Mouse (Mus musculus) limb, embryonic 14.5 days (tissue): ENCODE data around the gene Wfdc16. TPM values are rescaled to one million over a fixed set of nuclear protein-coding genes. Genes with fewer than 3 reads are reported as not detected.
"Not testable (repeated sequence)": the region's sequence is repeated elsewhere in the genome, so short reads cannot be mapped to it uniquely, and the experiment has no call there.

Experiments
- ATAC-seq: fragments of 200-750 bp; cut with Nextera tagmentation; 2 replicates; pipeline ENCODE4 v1.8.0; 2017; ENCODE audit warnings: low read depth, moderate number of reproducible peaks, moderate TSS enrichment; ENCODE audit not compliant: low FRiP score
- DNase-seq: peaks from one replicate; pipeline ENCODE4 v3.0.0-alpha.2; 2015; ENCODE audit warnings: low spot score
- H3K27ac ChIP-seq: fragments of 300-500 bp; sonication (generic); replicated peaks from 2 replicates; pipeline ENCODE4 v1.5.1; 2014; ENCODE audit warnings: low read depth, mild to moderate bottlenecking, low read length, moderate library complexity, mixed read lengths
- H3K27me3 ChIP-seq: fragments of 300-500 bp; sonication (generic); 2 replicates; pipeline ENCODE4 v1.6.1; 2014; ENCODE audit warnings: low read length, mixed read lengths; ENCODE audit not compliant: control insufficient read depth, insufficient read depth
- H3K36me3 ChIP-seq: fragments of 300-500 bp; sonication (generic); 2 replicates; pipeline ENCODE4 v1.6.1; 2014; ENCODE audit warnings: mild to moderate bottlenecking, low read length, moderate library complexity, mixed read lengths; ENCODE audit not compliant: control insufficient read depth, insufficient read depth
- H3K4me1 ChIP-seq: fragments of 300-500 bp; sonication (generic); 2 replicates; pipeline ENCODE4 v1.6.1; 2014; ENCODE audit warnings: antibody characterized with exemption, low read length, mixed read lengths; ENCODE audit not compliant: control insufficient read depth, insufficient read depth
- H3K4me2 ChIP-seq: fragments of 300-500 bp; sonication (generic); replicated peaks from 2 replicates; pipeline ENCODE4 v1.6.1; 2014; ENCODE audit warnings: low read depth, mild to moderate bottlenecking, low read length, moderate library complexity; ENCODE audit not compliant: severe bottlenecking
- H3K4me3 ChIP-seq: fragments of 300-500 bp; sonication (generic); replicated peaks from 2 replicates; pipeline ENCODE4 v1.5.1; 2014; ENCODE audit warnings: low read length
- H3K9ac ChIP-seq: fragments of 300-500 bp; sonication (generic); 2 replicates; pipeline ENCODE4 v1.6.1; 2014; ENCODE audit warnings: mild to moderate bottlenecking, low read depth, low read length, moderate library complexity; ENCODE audit not compliant: severe bottlenecking
- H3K9me3 ChIP-seq: fragments of 300-500 bp; sonication (generic); 2 replicates; pipeline ENCODE4 v1.6.1; 2016; ENCODE audit warnings: low read length; ENCODE audit not compliant: control insufficient read depth
- POLR2A ChIP-seq: fragments of 200-500 bp; IDR thresholded peaks from 2 replicates; pipeline ENCODE4 v1.8.0; 2012; ENCODE audit warnings: inconsistent platforms, mild to moderate bottlenecking, moderate library complexity, borderline replicate concordance; ENCODE audit not compliant: insufficient read depth, insufficient read length; ENCODE audit errors: extremely low read depth
- WGBS: fragments of 180-500 bp; shearing (Covaris S2); extraction: QIAGEN DNeasy Blood & Tissue Kit; methylation state at CpG from one replicate; pipeline ENCODE4 v1.1.7; 2014; 5-methylcytosine and 5-hydroxymethylcytosine counted together
- polyA plus RNA-seq, 2 experiments: library from polyadenylated mRNA; depleted of rRNA in 1 of 2; stranded (reverse) in 1 of 2; unstranded in 1 of 2; fragments of >200 nt; fragmentation: Nextera tagmentation in 1 of 2; extraction: Ambion mirVana in 1 of 2; gene quantifications; 2 replicates each; pipeline versions ENCODE4 v1.2.1 to v1.2.3; 2012 to 2014

The Wfdc16 gene
- polyA plus RNA-seq, 2 experiments, result not detected

DNA sequence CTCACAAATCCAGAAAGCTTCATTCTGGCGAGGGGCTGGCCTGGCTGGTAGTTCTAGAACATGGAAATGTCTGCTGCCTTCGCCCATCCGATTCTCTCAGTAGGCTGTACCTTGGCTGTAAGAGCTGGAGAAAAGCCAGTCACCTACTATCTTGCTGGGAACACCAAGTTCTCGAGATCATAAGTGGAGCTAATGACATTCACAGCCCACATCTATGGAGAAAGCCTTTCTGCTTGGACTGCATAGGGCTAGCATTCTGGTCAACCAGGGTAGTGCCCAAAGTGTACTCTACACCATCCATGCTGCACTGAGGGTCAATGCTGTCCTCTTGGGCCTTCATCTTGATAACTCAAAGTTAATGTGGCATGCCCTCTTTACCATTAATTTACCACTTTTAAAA, 45.1 kb downstream of the Wfdc16 start, which contains the start of gene Eppin:
Eppin (minus strand) TSS at position 101 of the 400 bp plus-strand sequence.
- no peak within 1 kb of the TSS for H3K27ac ChIP-seq
- no peaks in the 10 kb centered on the region for H3K9me3 ChIP-seq
- TF ChIP-seq POLR2A, result no peak
- DNase-seq (no peak), ATAC-seq (no peak)
- no peak within 1 kb of the TSS for H3K9ac ChIP-seq
- no peak within 1 kb of the TSS for H3K4me2 ChIP-seq
- no peaks in the 10 kb centered on the region for H3K27me3 ChIP-seq
- no peak within 1 kb of the TSS for H3K4me3 ChIP-seq
- no peaks in the 10 kb centered on the region for H3K36me3 ChIP-seq
- H3K4me1 ChIP-seq, result no peaks in the 10 kb centered on the region
- WGBS, result 71% methylated on average over 4 of the region's 4 CpGs

DNA sequence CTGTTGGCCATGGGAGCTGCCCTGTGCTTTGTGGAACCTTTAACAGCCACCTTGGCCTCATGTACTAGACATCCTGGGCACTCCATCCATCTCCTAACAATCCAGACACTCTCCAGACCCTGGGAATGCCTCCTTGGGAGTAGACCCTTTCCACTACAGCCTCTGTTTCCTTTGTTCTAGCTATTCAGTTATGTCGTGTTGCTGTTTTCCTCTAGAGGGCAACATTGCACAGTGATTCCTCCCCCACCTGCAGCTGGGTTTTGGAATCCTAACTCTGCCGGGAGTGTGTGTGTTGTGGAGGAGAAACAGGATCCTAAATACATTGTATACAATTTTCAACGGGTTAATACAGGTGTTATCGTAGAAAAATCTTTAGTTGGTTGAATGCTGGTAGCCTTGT, 46.6 kb downstream of the Wfdc16 start:
- no peak overlapping the region for H3K9ac ChIP-seq
- H3K4me2 ChIP-seq, result no peak overlapping the region
- H3K4me1 ChIP-seq, result no peaks in the 10 kb centered on the region
- 10% methylated on average over 4 of the region's 4 CpGs for WGBS
- ATAC-seq, result peak; percentile 72; the same call in 1 of the 2 replicates
- no peaks in the 10 kb centered on the region for H3K27me3 ChIP-seq
- no peaks in the 10 kb centered on the region for H3K36me3 ChIP-seq
- H3K27ac ChIP-seq, result no peak overlapping the region
- no peak overlapping the region for H3K4me3 ChIP-seq
- H3K9me3 ChIP-seq, result no peaks in the 10 kb centered on the region
- TF ChIP-seq POLR2A, result no peak
- peak; percentile 59 for DNase-seq

DNA sequence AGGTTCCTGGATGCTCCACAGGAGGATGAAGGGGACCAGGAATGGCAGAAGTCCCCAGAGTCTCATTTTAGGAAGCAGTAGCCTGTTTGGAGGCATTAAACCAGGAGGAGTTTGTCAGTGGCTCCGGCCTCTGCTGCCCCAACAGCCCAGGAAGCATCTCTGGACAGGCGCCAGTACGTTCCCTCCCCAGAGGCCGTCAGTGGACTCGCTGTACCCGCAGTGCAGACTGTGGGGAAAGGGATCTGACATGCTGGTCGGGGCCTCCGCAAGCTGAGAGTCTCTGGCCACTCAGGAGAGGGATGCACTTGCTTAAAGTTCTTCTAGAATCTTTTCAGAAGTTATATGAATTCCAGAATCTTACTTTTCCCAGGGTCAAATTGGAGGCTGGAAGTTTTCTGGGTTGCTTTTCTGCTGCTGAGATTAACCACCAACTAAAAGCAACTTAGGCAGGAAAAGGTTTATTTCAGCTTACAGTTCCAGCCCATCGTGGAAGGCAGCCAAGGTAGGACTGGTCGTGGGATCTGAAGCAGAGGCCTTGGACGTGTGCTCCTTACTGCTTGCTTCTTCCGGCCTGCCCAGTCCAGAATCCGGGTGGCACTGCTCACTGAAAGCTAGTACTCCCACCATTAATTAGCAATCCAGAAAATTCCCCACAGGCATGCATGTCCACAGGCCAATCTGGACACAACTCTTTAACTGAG, 53.4 kb downstream of the Wfdc16 start, which contains the start of gene Wfdc6a:
Wfdc6a (minus strand) TSS at position 423 of the 701 bp plus-strand sequence.
- DNase-seq, H3K4me1 ChIP-seq, H3K36me3 ChIP-seq, H3K27me3 ChIP-seq, H3K4me3 ChIP-seq, H3K4me2 ChIP-seq, H3K27ac ChIP-seq, H3K9ac ChIP-seq, H3K9me3 ChIP-seq, ATAC-seq: not testable (repeated sequence)
- WGBS, result 56% methylated on average over 13 of the region's 13 CpGs

Other genes starting within 250 kb of the Wfdc16 start
Only the 30 nearest of the 34 such genes appear.
- 27.4 and 29.7 TPM in 2 replicates for gene Sdc4, start 194.9 kb downstream of the Wfdc16 start, polyA plus RNA-seq (2012; rRNA removed)
- gene Sdc4, start 194.9 kb downstream of the Wfdc16 start, polyA plus RNA-seq (2014; fragmentation: Nextera tagmentation; extraction: Ambion mirVana), result 65.9 and 68.2 TPM in 2 replicates
- 48.4 and 68.8 TPM in 2 replicates for gene Sys1, start 181.8 kb downstream of the Wfdc16 start, polyA plus RNA-seq (2012; rRNA removed)
- gene Sys1, start 181.8 kb downstream of the Wfdc16 start, polyA plus RNA-seq (2014; fragmentation: Nextera tagmentation; extraction: Ambion mirVana), result 73.1 TPM in 2 replicates
- 9.0 and 10.4 TPM in 2 replicates for gene Gm20458, start 177.8 kb downstream of the Wfdc16 start, polyA plus RNA-seq (2012; rRNA removed)
- 12.2 and 14.3 TPM in 2 replicates for gene Gm20458, start 177.8 kb downstream of the Wfdc16 start, polyA plus RNA-seq (2014; fragmentation: Nextera tagmentation; extraction: Ambion mirVana)
- not detected in 2 replicates for gene Trp53tg5, start 165.1 kb downstream of the Wfdc16 start, polyA plus RNA-seq (2012; rRNA removed)
- 0.22 TPM in 1 of 2 replicates, not detected in the other for gene Trp53tg5, start 165.1 kb downstream of the Wfdc16 start, polyA plus RNA-seq (2014; fragmentation: Nextera tagmentation; extraction: Ambion mirVana)
- gene Dbndd2, start 152.7 kb downstream of the Wfdc16 start, polyA plus RNA-seq (2012; rRNA removed), result 7.7 and 8.3 TPM in 2 replicates
- gene Dbndd2, start 152.7 kb downstream of the Wfdc16 start, polyA plus RNA-seq (2014; fragmentation: Nextera tagmentation; extraction: Ambion mirVana), result 2.9 and 4.4 TPM in 2 replicates
- gene Pigt, start 141.3 kb downstream of the Wfdc16 start, polyA plus RNA-seq (2012; rRNA removed), result 99.5 and 142 TPM in 2 replicates
- gene Pigt, start 141.3 kb downstream of the Wfdc16 start, polyA plus RNA-seq (2014; fragmentation: Nextera tagmentation; extraction: Ambion mirVana), result 72.4 and 81.4 TPM in 2 replicates
- 30.4 and 31.0 TPM in 2 replicates for gene Wfdc2, start 76.4 kb downstream of the Wfdc16 start, polyA plus RNA-seq (2012; rRNA removed)
- gene Wfdc2, start 76.4 kb downstream of the Wfdc16 start, polyA plus RNA-seq (2014; fragmentation: Nextera tagmentation; extraction: Ambion mirVana), result 27.3 and 44.0 TPM in 2 replicates
- not detected in 2 replicates for gene Spint3, start 65.3 kb downstream of the Wfdc16 start, polyA plus RNA-seq (2012; rRNA removed)
- gene Spint3, start 65.3 kb downstream of the Wfdc16 start, polyA plus RNA-seq (2014; fragmentation: Nextera tagmentation; extraction: Ambion mirVana), result not detected in 2 replicates
- gene Wfdc6a, start 53.3 kb downstream of the Wfdc16 start, polyA plus RNA-seq (2012; rRNA removed), result 0.37 and 0.55 TPM in 2 replicates
- gene Wfdc6a, start 53.3 kb downstream of the Wfdc16 start, polyA plus RNA-seq (2014; fragmentation: Nextera tagmentation; extraction: Ambion mirVana), result 0.25 and 0.53 TPM in 2 replicates
- not detected in 2 replicates for gene Eppin, start 45.2 kb downstream of the Wfdc16 start, polyA plus RNA-seq (2012; rRNA removed)
- gene Eppin, start 45.2 kb downstream of the Wfdc16 start, polyA plus RNA-seq (2014; fragmentation: Nextera tagmentation; extraction: Ambion mirVana), result not detected in 2 replicates
- gene Wfdc6b, start 25.3 kb downstream of the Wfdc16 start, polyA plus RNA-seq (2012; rRNA removed), result not detected in 2 replicates
- gene Wfdc6b, start 25.3 kb downstream of the Wfdc16 start, polyA plus RNA-seq (2014; fragmentation: Nextera tagmentation; extraction: Ambion mirVana), result not detected in 2 replicates
- gene Wfdc8, start 25.2 kb downstream of the Wfdc16 start, polyA plus RNA-seq (2012; rRNA removed), result not detected in 2 replicates
- gene Wfdc8, start 25.2 kb downstream of the Wfdc16 start, polyA plus RNA-seq (2014; fragmentation: Nextera tagmentation; extraction: Ambion mirVana), result not detected in 2 replicates
- 0.31 and 0.37 TPM in 2 replicates for gene Wfdc10, start 17.2 kb upstream of the Wfdc16 start, polyA plus RNA-seq (2012; rRNA removed)
- 0.68 TPM in 1 of 2 replicates, not detected in the other for gene Wfdc10, start 17.2 kb upstream of the Wfdc16 start, polyA plus RNA-seq (2014; fragmentation: Nextera tagmentation; extraction: Ambion mirVana)
- not detected in 2 replicates for gene Wfdc9, start 17.8 kb upstream of the Wfdc16 start, polyA plus RNA-seq (2012; rRNA removed)
- not detected in 2 replicates for gene Wfdc9, start 17.8 kb upstream of the Wfdc16 start, polyA plus RNA-seq (2014; fragmentation: Nextera tagmentation; extraction: Ambion mirVana)
- gene Wfdc11, start 35.3 kb upstream of the Wfdc16 start, polyA plus RNA-seq (2012; rRNA removed), result not detected in 2 replicates
- not detected in 2 replicates for gene Wfdc11, start 35.3 kb upstream of the Wfdc16 start, polyA plus RNA-seq (2014; fragmentation: Nextera tagmentation; extraction: Ambion mirVana)
- gene Wfdc13, start 46.3 kb upstream of the Wfdc16 start, polyA plus RNA-seq (2012; rRNA removed), result 0.06 and 0.08 TPM in 2 replicates
- gene Wfdc13, start 46.3 kb upstream of the Wfdc16 start, polyA plus RNA-seq (2014; fragmentation: Nextera tagmentation; extraction: Ambion mirVana), result 0.18 TPM in 1 of 2 replicates, not detected in the other
- gene Spint4, start 59.7 kb upstream of the Wfdc16 start, polyA plus RNA-seq (2012; rRNA removed), result not detected in 2 replicates
- gene Spint4, start 59.7 kb upstream of the Wfdc16 start, polyA plus RNA-seq (2014; fragmentation: Nextera tagmentation; extraction: Ambion mirVana), result not detected in 2 replicates
- gene Spint5, start 76.5 kb upstream of the Wfdc16 start, polyA plus RNA-seq (2012; rRNA removed), result not detected in 2 replicates
- not detected in 2 replicates for gene Spint5, start 76.5 kb upstream of the Wfdc16 start, polyA plus RNA-seq (2014; fragmentation: Nextera tagmentation; extraction: Ambion mirVana)
- gene Wfdc3, start 107.1 kb upstream of the Wfdc16 start, polyA plus RNA-seq (2012; rRNA removed), result 0.67 and 0.79 TPM in 2 replicates
- 0.37 and 0.50 TPM in 2 replicates for gene Wfdc3, start 107.1 kb upstream of the Wfdc16 start, polyA plus RNA-seq (2014; fragmentation: Nextera tagmentation; extraction: Ambion mirVana)
- gene Dnttip1, start 107.2 kb upstream of the Wfdc16 start, polyA plus RNA-seq (2012; rRNA removed), result 46.0 and 58.6 TPM in 2 replicates
- gene Dnttip1, start 107.2 kb upstream of the Wfdc16 start, polyA plus RNA-seq (2014; fragmentation: Nextera tagmentation; extraction: Ambion mirVana), result 70.1 and 70.6 TPM in 2 replicates
- gene Ube2c, start 131.1 kb upstream of the Wfdc16 start, polyA plus RNA-seq (2012; rRNA removed), result 293 and 329 TPM in 2 replicates
- gene Ube2c, start 131.1 kb upstream of the Wfdc16 start, polyA plus RNA-seq (2014; fragmentation: Nextera tagmentation; extraction: Ambion mirVana), result 279 and 305 TPM in 2 replicates
- 178 and 322 TPM in 2 replicates for gene Tnnc2, start 141.2 kb upstream of the Wfdc16 start, polyA plus RNA-seq (2012; rRNA removed)
- 273 and 401 TPM in 2 replicates for gene Tnnc2, start 141.2 kb upstream of the Wfdc16 start, polyA plus RNA-seq (2014; fragmentation: Nextera tagmentation; extraction: Ambion mirVana)
- gene Snx21, start 147.0 kb upstream of the Wfdc16 start, polyA plus RNA-seq (2012; rRNA removed), result 26.0 and 35.0 TPM in 2 replicates
- 29.2 and 34.0 TPM in 2 replicates for gene Snx21, start 147.0 kb upstream of the Wfdc16 start, polyA plus RNA-seq (2014; fragmentation: Nextera tagmentation; extraction: Ambion mirVana)
- 31.5 and 41.2 TPM in 2 replicates for gene Acot8, start 166.1 kb upstream of the Wfdc16 start, polyA plus RNA-seq (2012; rRNA removed)
- gene Acot8, start 166.1 kb upstream of the Wfdc16 start, polyA plus RNA-seq (2014; fragmentation: Nextera tagmentation; extraction: Ambion mirVana), result 14.0 and 15.2 TPM in 2 replicates
- 4.3 and 4.9 TPM in 2 replicates for gene Zswim3, start 166.3 kb upstream of the Wfdc16 start, polyA plus RNA-seq (2012; rRNA removed)
- gene Zswim3, start 166.3 kb upstream of the Wfdc16 start, polyA plus RNA-seq (2014; fragmentation: Nextera tagmentation; extraction: Ambion mirVana), result 6.9 and 7.0 TPM in 2 replicates
- 9.1 and 11.2 TPM in 2 replicates for gene Zswim1, start 183.9 kb upstream of the Wfdc16 start, polyA plus RNA-seq (2012; rRNA removed)
- gene Zswim1, start 183.9 kb upstream of the Wfdc16 start, polyA plus RNA-seq (2014; fragmentation: Nextera tagmentation; extraction: Ambion mirVana), result 19.5 and 19.9 TPM in 2 replicates
- gene Spata25, start 189.7 kb upstream of the Wfdc16 start, polyA plus RNA-seq (2012; rRNA removed), result 0.09 and 0.13 TPM in 2 replicates
- not detected in 2 replicates for gene Spata25, start 189.7 kb upstream of the Wfdc16 start, polyA plus RNA-seq (2014; fragmentation: Nextera tagmentation; extraction: Ambion mirVana)
- gene Ctsa, start 194.1 kb upstream of the Wfdc16 start, polyA plus RNA-seq (2012; rRNA removed), result 197 and 285 TPM in 2 replicates
- 147 and 163 TPM in 2 replicates for gene Ctsa, start 194.1 kb upstream of the Wfdc16 start, polyA plus RNA-seq (2014; fragmentation: Nextera tagmentation; extraction: Ambion mirVana)
- 7.2 and 8.5 TPM in 2 replicates for gene Neurl2, start 194.7 kb upstream of the Wfdc16 start, polyA plus RNA-seq (2012; rRNA removed)
- 5.5 and 7.6 TPM in 2 replicates for gene Neurl2, start 194.7 kb upstream of the Wfdc16 start, polyA plus RNA-seq (2014; fragmentation: Nextera tagmentation; extraction: Ambion mirVana)
- 45.5 and 55.3 TPM in 2 replicates for gene Pltp, start 218.9 kb upstream of the Wfdc16 start, polyA plus RNA-seq (2012; rRNA removed)
- gene Pltp, start 218.9 kb upstream of the Wfdc16 start, polyA plus RNA-seq (2014; fragmentation: Nextera tagmentation; extraction: Ambion mirVana), result 51.1 and 56.2 TPM in 2 replicates